Mouse (Mus musculus): ENCODE measurements around the gene Gm3043.
"Not testable (repeated sequence)": the region's sequence is repeated elsewhere in the genome, so short reads cannot be mapped to it uniquely, and the experiment has no call there.

Gene Gm3043

DNA sequence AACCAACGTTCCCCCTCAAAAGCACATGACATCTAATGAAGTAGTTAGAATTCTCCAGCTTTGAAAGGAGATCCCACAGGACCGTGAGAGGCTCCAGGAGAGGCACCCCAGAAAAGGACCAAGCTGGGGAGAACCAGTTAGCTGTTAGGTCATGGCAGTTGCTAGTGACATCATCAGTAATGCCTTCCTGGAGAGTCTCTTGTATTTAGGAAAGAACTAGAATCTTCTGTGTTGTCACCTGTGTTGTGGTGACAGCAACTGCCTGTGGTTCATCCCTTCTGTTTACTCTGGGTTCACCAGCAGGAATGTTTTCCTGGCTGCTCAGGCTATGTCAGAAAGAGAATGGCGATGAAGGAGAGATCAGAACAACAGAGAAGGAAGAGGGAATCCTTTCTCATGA lies at the start of gene Gm3043:
Gene Gm3043 (plus strand): TSS at position 301 of the 400 bp plus-strand sequence.
- DNase-seq (ENCODE audit: low spot score), result not testable (repeated sequence)

DNA sequence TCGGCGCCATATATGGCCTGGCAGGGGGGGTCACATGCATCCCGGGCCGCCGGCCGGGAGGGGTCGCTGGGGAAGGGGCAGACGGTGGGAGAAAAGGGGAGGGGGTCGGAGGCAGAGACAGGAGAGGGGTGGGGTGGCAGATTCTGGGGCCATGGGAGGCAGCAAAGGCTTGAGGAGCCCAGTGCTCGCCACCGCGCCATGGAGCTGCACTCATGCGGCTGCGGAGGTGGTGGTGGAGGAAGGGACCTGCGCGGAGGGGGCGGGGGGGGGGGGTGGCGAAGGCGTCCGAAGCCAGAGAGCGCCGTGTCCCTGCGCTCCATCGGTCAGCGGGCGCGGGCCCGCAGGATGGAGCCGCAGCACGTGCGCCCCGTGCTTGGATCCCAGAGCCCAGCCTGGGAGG lies 36.9 kb upstream of the Gm3043 start, which contains the start of gene Gm3020:
Gene Gm3020 (plus strand): TSS at position 301 of the 400 bp plus-strand sequence.
- not testable (repeated sequence) for DNase-seq (ENCODE audit: low spot score)

Data from layer of hippocampus, adult 9-10 months (tissue).